Mouse (Mus musculus): ENCODE results near the gene Lmbr1l. TPM values are rescaled to one million over a fixed set of nuclear protein-coding genes. Genes with fewer than 3 reads are reported as not detected.

Lmbr1l gene
- 24.7 and 28.6 TPM in 2 replicates for polyA plus RNA-seq (2016; fragmentation: Nextera tagmentation; extraction: Ambion mirVana)

- Histone ChIP-seq H3K27me3 (ENCODE audit: low read depth, poor library complexity, severe bottlenecking) (no peaks in the 10 kb centered on the region), H3K4me1 (peaks cover 28% of the 10 kb centered on the region), H3K4me3 (peak within 1 kb of the TSS; percentile 96), H3K27ac (replicated peaks) (peak within 1 kb of the TSS; percentile 97), H3K36me3 (peaks cover 28% of the 10 kb centered on the region), H3K9me3 (replicated peaks) (no peaks in the 10 kb centered on the region)
- whole genome bisulfite sequencing = under 1% methylated on average over 82 of the region's 82 CpGs
- peak; percentile 99 for DNase-seq (ENCODE audit: low spot score)
These were observed at the start of gene Lmbr1l for GRCm38 (mm10) chr15:98917538-98918498. Lmbr1l (minus strand) TSS chr15:98918231.

GRCm38 (mm10) chr15:98959531-98959930, 41.5 kb upstream of the Lmbr1l start:
- WGBS = 81% methylated on average over 3 of the region's 3 CpGs
- Histone ChIP-seq H3K27ac (replicated peaks) (no peak overlapping the region; the same call in 1 of the 2 replicates), H3K4me1 (peaks cover 20% of the 10 kb centered on the region), H3K36me3 (no peaks in the 10 kb centered on the region), H3K4me3 (no peak overlapping the region), H3K9me3 (replicated peaks) (peaks cover 11% of the 10 kb centered on the region; the same call in 1 of the 2 replicates), H3K27me3 (ENCODE audit: low read depth, poor library complexity, severe bottlenecking) (no peaks in the 10 kb centered on the region)
- no peak for DNase-seq (ENCODE audit: low spot score)

- no peak for DNase-seq (ENCODE audit: low spot score)
- Histone ChIP-seq H3K27me3 (ENCODE audit: low read depth, poor library complexity, severe bottlenecking) (no peaks in the 10 kb centered on the region), H3K27ac (replicated peaks) (no peak overlapping the region), H3K9me3 (replicated peaks) (peaks cover 7% of the 10 kb centered on the region; the same call in 1 of the 2 replicates), H3K4me3 (no peak overlapping the region), H3K36me3 (no peaks in the 10 kb centered on the region), H3K4me1 (peaks cover 26% of the 10 kb centered on the region)
- 82% methylated on average over 4 of the region's 4 CpGs for WGBS
These were observed 40.9 kb upstream of the Lmbr1l start for GRCm38 (mm10) chr15:98958901-98959420.

GRCm38 (mm10) chr15:98957475-98957874, 39.4 kb upstream of the Lmbr1l start:
- Histone ChIP-seq H3K36me3 (no peaks in the 10 kb centered on the region), H3K9me3 (replicated peaks) (0 out of 2 replicates have a peak, but pooled peaks cover 4% of the 10 kb centered on the region), H3K4me3 (no peak overlapping the region), H3K27me3 (ENCODE audit: low read depth, poor library complexity, severe bottlenecking) (no peaks in the 10 kb centered on the region), H3K4me1 (peaks cover 30% of the 10 kb centered on the region), H3K27ac (replicated peaks) (no peak overlapping the region)
- WGBS = 94% methylated on average over 5 of the region's 5 CpGs
- DNase-seq (ENCODE audit: low spot score) = no peak

- no peaks in the 10 kb centered on the region for H3K27me3 ChIP-seq (ENCODE audit: low read depth, poor library complexity, severe bottlenecking)
- no peak overlapping the region for H3K4me3 ChIP-seq
- H3K9me3 ChIP-seq (replicated peaks) = no peaks in the 10 kb centered on the region
- H3K27ac ChIP-seq (replicated peaks) = peak overlapping the region; percentile 99
- peaks cover 12% of the 10 kb centered on the region for H3K36me3 ChIP-seq
- WGBS = 91% methylated on average over 4 of the region's 4 CpGs
- H3K4me1 ChIP-seq = peaks cover 42% of the 10 kb centered on the region
- no peak for DNase-seq (ENCODE audit: low spot score)
These were observed 38.0 kb upstream of the Lmbr1l start for GRCm38 (mm10) chr15:98956000-98956399.

GRCm38 (mm10) chr15:98955324-98955723, 37.3 kb upstream of the Lmbr1l start:
- Histone ChIP-seq H3K27me3 (ENCODE audit: low read depth, poor library complexity, severe bottlenecking) (no peaks in the 10 kb centered on the region), H3K36me3 (peaks cover 17% of the 10 kb centered on the region), H3K4me1 (peaks cover 43% of the 10 kb centered on the region), H3K27ac (replicated peaks) (peak overlapping the region; percentile 99), H3K9me3 (replicated peaks) (no peaks in the 10 kb centered on the region), H3K4me3 (peak overlapping the region; percentile 96)
- WGBS = 76% methylated on average over 4 of the region's 4 CpGs
- no peak for DNase-seq (ENCODE audit: low spot score)

- WGBS = 10% methylated on average over 14 of the region's 14 CpGs
- peak; percentile 62 for DNase-seq (ENCODE audit: low spot score)
- H3K4me3 ChIP-seq = peak overlapping the region; percentile 96
- H3K9me3 ChIP-seq (replicated peaks) = no peaks in the 10 kb centered on the region
- peaks cover 20% of the 10 kb centered on the region for H3K36me3 ChIP-seq
- H3K27ac ChIP-seq (replicated peaks) = peak overlapping the region; percentile 99
- H3K4me1 ChIP-seq = peaks cover 43% of the 10 kb centered on the region
- no peaks in the 10 kb centered on the region for H3K27me3 ChIP-seq (ENCODE audit: low read depth, poor library complexity, severe bottlenecking)
These were observed 36.6 kb upstream of the Lmbr1l start for GRCm38 (mm10) chr15:98954425-98955253.

- DNase-seq (ENCODE audit: low spot score) = peak; percentile 99
- Histone ChIP-seq H3K4me1 (peaks cover 46% of the 10 kb centered on the region), H3K27ac (replicated peaks) (peak within 1 kb of the TSS; percentile 99), H3K27me3 (ENCODE audit: low read depth, poor library complexity, severe bottlenecking) (no peaks in the 10 kb centered on the region), H3K4me3 (peak within 1 kb of the TSS; percentile 96), H3K36me3 (peaks cover 29% of the 10 kb centered on the region), H3K9me3 (replicated peaks) (no peaks in the 10 kb centered on the region)
- 3% methylated on average over 28 of the region's 28 CpGs for WGBS
These were observed 35.6 kb upstream of the Lmbr1l start, which contains the start of the genes Gm49450 and Tuba1a for GRCm38 (mm10) chr15:98953401-98954356. Gm49450 (minus strand) TSS chr15:98953551. Tuba1a (minus strand) TSS chr15:98953703.

- DNase-seq (ENCODE audit: low spot score) = peak; percentile 60
- WGBS = under 1% methylated on average over 41 of the region's 41 CpGs
- H3K4me3 ChIP-seq = peak overlapping the region; percentile 96
- no peaks in the 10 kb centered on the region for H3K27me3 ChIP-seq (ENCODE audit: low read depth, poor library complexity, severe bottlenecking)
- H3K4me1 ChIP-seq = peaks cover 52% of the 10 kb centered on the region
- H3K9me3 ChIP-seq (replicated peaks) = no peaks in the 10 kb centered on the region
- H3K36me3 ChIP-seq = peaks cover 29% of the 10 kb centered on the region
- peak overlapping the region; percentile 99 for H3K27ac ChIP-seq (replicated peaks)
These were observed 34.8 kb upstream of the Lmbr1l start for GRCm38 (mm10) chr15:98952751-98953400.

- H3K36me3 ChIP-seq = peaks cover 31% of the 10 kb centered on the region
- H3K4me3 ChIP-seq = peak overlapping the region; percentile 96
- H3K27ac ChIP-seq (replicated peaks) = peak overlapping the region; percentile 99
- peak; percentile 45 for DNase-seq (ENCODE audit: low spot score)
- H3K4me1 ChIP-seq = peaks cover 53% of the 10 kb centered on the region
- H3K27me3 ChIP-seq (ENCODE audit: low read depth, poor library complexity, severe bottlenecking) = no peaks in the 10 kb centered on the region
- no peaks in the 10 kb centered on the region for H3K9me3 ChIP-seq (replicated peaks)
- 36% methylated on average over 5 of the region's 5 CpGs for WGBS
These were observed 34.0 kb upstream of the Lmbr1l start for GRCm38 (mm10) chr15:98952063-98952455.
